Mouse (Mus musculus) stomach, postnatal 0 days (tissue): ENCODE data around the gene Trappc12. TPM values are rescaled to one million over a fixed set of nuclear protein-coding genes. Genes with fewer than 3 reads are reported as not detected.
A peak's percentile ranks its signal among the peaks of the same experiment; 100 is the strongest.

Source experiments
- ATAC-seq: fragments of 200-750 bp; cut with Nextera tagmentation; 2 replicates; pipeline ENCODE4 v1.8.0; 2017; ENCODE audit not compliant: low FRiP score, low TSS enrichment
- DNase-seq: peaks from one replicate; pipeline ENCODE4 v3.0.0-alpha.2; 2016; ENCODE audit warnings: low spot score
- H3K27ac ChIP-seq: fragments of 300-500 bp; sonication (generic); replicated peaks from 2 replicates; pipeline ENCODE4 v1.5.1; 2014; ENCODE audit warnings: mild to moderate bottlenecking, control low read depth
- H3K27me3 ChIP-seq: fragments of 300-500 bp; sonication (generic); 2 replicates; pipeline ENCODE4 v1.6.1; 2014; ENCODE audit warnings: low read length; ENCODE audit not compliant: control insufficient read depth, insufficient read depth
- H3K36me3 ChIP-seq: fragments of 300-500 bp; sonication (generic); 2 replicates; pipeline ENCODE4 v1.6.1; 2014; ENCODE audit warnings: low read length, mixed read lengths; ENCODE audit not compliant: control insufficient read depth, insufficient read depth
- H3K4me1 ChIP-seq: fragments of 300-500 bp; sonication (generic); replicated peaks from 2 replicates; pipeline ENCODE4 v1.6.1; 2014; ENCODE audit warnings: antibody characterized with exemption; ENCODE audit not compliant: control insufficient read depth, insufficient read depth
- H3K4me2 ChIP-seq: fragments of 300-500 bp; sonication (generic); replicated peaks from 2 replicates; pipeline ENCODE4 v1.6.1; 2014; ENCODE audit warnings: low read depth, mild to moderate bottlenecking, control low read depth, moderate library complexity
- H3K4me3 ChIP-seq: fragments of 300-500 bp; sonication (generic); 2 replicates; pipeline ENCODE4 v1.5.1; 2014; ENCODE audit warnings: low read depth, low read length, control low read depth
- H3K9ac ChIP-seq: fragments of 300-500 bp; sonication (generic); 2 replicates; pipeline ENCODE4 v1.6.1; 2014; ENCODE audit warnings: mild to moderate bottlenecking, low read length, control low read depth, mixed read lengths
- H3K9me3 ChIP-seq: fragments of 300-500 bp; sonication (generic); 2 replicates; pipeline ENCODE4 v1.6.1; 2016; ENCODE audit warnings: low read length; ENCODE audit not compliant: control insufficient read depth
- CTCF ChIP-seq: IDR thresholded peaks from 2 replicates; pipeline ENCODE4 v1.5.1; 2016; ENCODE audit warnings: antibody characterized with exemption, low read depth, mild to moderate bottlenecking, moderate library complexity
- EP300 ChIP-seq: optimal IDR thresholded peaks from 2 replicates; pipeline ENCODE3; 2016; ENCODE audit warnings: antibody characterized with exemption
- WGBS: fragments of 180-500 bp; shearing (Covaris S2); extraction: QIAGEN DNeasy Blood & Tissue Kit; methylation state at CpG from one replicate; pipeline ENCODE4 v1.1.7; 2014; 5-methylcytosine and 5-hydroxymethylcytosine counted together
- polyA plus RNA-seq: library from polyadenylated mRNA; unstranded; fragments of >200 nt; fragmentation: Nextera tagmentation; extraction: Ambion mirVana; gene quantifications from 2 replicates; pipeline ENCODE4 v1.2.1, GENCODE M21; 2015

Trappc12 gene
- 16.6 and 16.7 TPM in 2 replicates for polyA plus RNA-seq

DNA sequence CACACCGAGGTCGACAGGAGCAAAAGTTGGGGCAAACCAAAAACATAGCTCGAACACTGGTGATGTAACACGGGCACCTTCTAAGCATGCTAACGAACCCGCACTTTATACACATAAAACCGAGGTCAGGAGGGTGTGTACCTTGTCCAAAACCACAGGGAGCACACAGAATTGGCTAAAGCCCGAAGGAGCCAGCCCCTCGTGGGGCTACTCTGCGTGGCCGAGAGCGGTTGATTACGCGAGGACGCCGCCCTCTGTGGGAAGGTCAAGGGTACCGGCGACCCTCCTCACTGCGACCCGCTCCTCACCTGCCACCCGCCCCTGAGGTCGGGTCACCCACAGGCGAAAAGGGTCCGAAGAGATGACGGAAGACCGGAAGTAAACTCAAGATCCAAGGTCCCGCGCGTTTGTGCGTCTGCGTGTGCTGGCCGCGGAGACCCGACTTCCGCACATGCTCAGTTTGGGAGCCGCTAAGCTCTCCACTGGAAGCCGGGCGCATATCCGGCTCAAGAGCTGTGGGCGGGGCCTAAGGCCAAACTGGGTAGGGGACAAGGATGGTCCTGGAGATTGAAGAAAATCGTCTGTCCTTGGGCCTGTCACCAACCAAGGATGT lies at the start of gene Trappc12:
Trappc12 (minus strand) TSS at position 452 of the 613 bp plus-strand sequence.
- Histone ChIP-seq H3K36me3 (peaks cover 6% of the 10 kb centered on the region; the same call in 1 of the 2 replicates), H3K4me2 (peak within 1 kb of the TSS; percentile 93), H3K4me1 (no peaks in the 10 kb centered on the region; the same call in 1 of the 2 replicates), H3K9ac (peak within 1 kb of the TSS; percentile 84), H3K4me3 (peak within 1 kb of the TSS; percentile 78), H3K27ac (peak within 1 kb of the TSS; percentile 63; the same call in 1 of the 2 replicates), H3K9me3 (no peaks in the 10 kb centered on the region), H3K27me3 (no peaks in the 10 kb centered on the region)
- ATAC-seq (peak; percentile 93), DNase-seq (peak; percentile 90)
- TF ChIP-seq EP300 (no peak), CTCF (0 out of 2 replicates have a peak, but pooled peaks have one; percentile 2)
- WGBS: under 1% methylated on average over 41 of the region's 41 CpGs

DNA sequence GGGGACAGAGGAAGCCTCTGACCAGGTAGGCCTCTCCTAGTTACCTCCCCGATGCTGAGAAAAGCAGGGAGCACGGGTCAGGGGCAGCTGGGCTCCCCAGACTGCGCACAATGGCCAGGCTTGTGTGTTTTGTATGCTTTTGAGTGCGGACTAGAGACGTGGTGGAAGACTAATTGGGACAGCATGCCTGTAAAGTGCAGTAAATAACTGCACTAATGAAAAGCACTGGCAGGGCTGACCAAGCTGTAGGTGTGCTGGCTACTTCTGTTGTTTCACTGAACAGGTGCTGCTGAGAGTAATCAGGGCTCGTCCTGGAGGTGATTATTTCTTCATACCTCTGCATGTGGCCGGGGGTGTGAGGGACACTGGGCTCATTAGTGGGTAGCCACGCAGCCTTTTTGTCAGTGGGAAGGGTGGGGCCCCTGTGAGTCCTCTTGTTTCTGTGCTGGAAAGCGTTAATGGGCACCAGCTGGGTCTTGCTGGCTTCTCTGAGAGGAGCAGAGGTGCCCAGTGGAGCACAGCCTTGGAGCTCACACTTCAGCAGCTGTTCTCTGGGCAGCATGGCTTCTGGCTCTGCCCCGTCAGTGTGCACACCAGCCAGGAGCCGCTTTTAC lies 49.6 kb upstream of the Trappc12 start:
- 63% methylated on average over 11 of the region's 11 CpGs for WGBS
- Histone ChIP-seq H3K9ac (no peak overlapping the region), H3K27ac (no peak overlapping the region), H3K4me1 (0 out of 2 replicates have a peak, but pooled peaks cover 2% of the 10 kb centered on the region), H3K4me2 (no peak overlapping the region), H3K4me3 (no peak overlapping the region), H3K36me3 (no peaks in the 10 kb centered on the region), H3K27me3 (no peaks in the 10 kb centered on the region), H3K9me3 (no peaks in the 10 kb centered on the region)
- no peak for DNase-seq
- no peak for ATAC-seq
- TF ChIP-seq EP300: no peak
- TF ChIP-seq CTCF: no peak

DNA sequence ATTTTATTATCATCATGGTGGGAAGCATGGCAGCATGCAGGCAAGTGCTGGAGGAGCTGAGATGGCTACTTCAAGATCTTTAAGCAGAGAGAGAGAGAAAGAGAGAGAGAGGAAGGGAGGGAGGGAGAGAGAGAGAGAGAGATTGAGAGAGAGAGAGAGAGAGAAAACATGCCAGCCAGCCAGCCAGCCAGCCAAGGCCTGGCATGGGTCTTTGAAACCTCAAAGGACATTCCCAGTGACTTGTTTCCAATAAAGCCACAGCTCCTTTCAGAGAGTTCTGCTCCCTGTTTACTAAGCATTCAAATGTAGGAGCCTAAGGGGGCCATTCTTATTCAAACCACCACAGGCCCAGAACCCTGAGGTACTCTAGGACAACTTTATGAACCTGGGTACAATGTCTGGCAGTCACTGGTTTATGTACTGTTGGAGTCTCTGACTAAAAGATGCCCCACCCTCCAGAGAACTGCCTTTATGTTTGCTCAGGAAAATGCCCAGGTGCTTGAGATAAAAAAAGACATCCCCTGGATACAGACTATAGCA lies 46.7 kb upstream of the Trappc12 start:
- Histone ChIP-seq H3K9me3 (no peaks in the 10 kb centered on the region), H3K27me3 (no peaks in the 10 kb centered on the region), H3K36me3 (no peaks in the 10 kb centered on the region), H3K4me3 (no peak overlapping the region), H3K27ac (no peak overlapping the region), H3K9ac (no peak overlapping the region), H3K4me2 (no peak overlapping the region), H3K4me1 (no peaks in the 10 kb centered on the region)
- DNase-seq: no peak
- ATAC-seq: no peak
- TF ChIP-seq EP300: no peak
- TF ChIP-seq CTCF: no peak

DNA sequence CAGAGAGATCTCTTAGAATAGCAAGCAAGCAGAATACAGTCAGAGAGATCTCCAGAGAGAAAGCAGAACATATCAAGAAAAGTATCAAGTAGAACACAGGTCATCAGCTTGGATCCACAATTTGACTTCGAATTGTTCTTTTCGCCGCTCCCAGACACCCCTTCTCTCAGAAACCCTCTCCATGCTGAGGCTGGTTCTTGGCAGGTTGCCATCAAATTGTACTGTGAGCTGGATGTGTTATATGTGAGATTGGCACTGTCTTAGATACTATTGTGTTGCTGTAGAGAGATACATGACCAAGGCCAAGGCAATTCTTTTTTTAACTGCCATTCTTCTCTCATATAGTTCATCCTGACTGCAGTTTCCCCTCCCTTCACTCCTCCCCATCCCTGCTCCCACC lies 44.8 kb upstream of the Trappc12 start:
- no peak overlapping the region for H3K27ac ChIP-seq
- H3K36me3 ChIP-seq: no peaks in the 10 kb centered on the region
- DNase-seq (no peak), ATAC-seq (no peak)
- H3K27me3 ChIP-seq: no peaks in the 10 kb centered on the region
- no peak overlapping the region for H3K4me3 ChIP-seq
- no peak overlapping the region for H3K9ac ChIP-seq
- no peaks in the 10 kb centered on the region for H3K9me3 ChIP-seq
- no peak overlapping the region for H3K4me2 ChIP-seq
- H3K4me1 ChIP-seq: no peaks in the 10 kb centered on the region
- no peak for TF ChIP-seq EP300
- no peak for TF ChIP-seq CTCF
- 83% methylated on average over 3 of the region's 3 CpGs for WGBS

DNA sequence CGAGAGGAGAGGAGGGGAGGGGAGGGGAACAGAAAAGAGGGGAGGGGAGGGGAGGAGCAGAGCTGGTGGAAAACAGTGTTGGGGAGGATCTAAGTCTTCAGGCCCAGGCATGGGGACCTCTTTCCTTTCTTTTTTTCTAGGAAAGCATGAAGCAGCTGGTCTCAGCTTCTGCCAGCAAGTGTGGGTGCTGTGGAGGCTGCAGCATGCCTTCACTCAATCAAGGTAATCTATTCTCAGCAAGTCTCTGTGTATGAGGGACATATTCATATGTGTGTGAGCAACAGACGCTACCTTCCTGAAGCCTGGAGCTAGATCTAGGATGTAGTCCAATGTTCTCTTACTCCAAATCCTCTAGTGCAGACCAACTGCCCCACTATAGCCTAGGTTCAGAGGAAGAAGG lies 43.4 kb upstream of the Trappc12 start:
- 65% methylated on average over 2 of the region's 2 CpGs for WGBS
- H3K27ac ChIP-seq: no peak overlapping the region
- TF ChIP-seq CTCF (no peak), EP300 (no peak)
- H3K9ac ChIP-seq: no peak overlapping the region
- no peaks in the 10 kb centered on the region for H3K27me3 ChIP-seq
- H3K36me3 ChIP-seq: no peaks in the 10 kb centered on the region
- no peak overlapping the region for H3K4me2 ChIP-seq
- DNase-seq (no peak), ATAC-seq (no peak)
- no peaks in the 10 kb centered on the region for H3K4me1 ChIP-seq
- no peaks in the 10 kb centered on the region for H3K9me3 ChIP-seq
- no peak overlapping the region for H3K4me3 ChIP-seq

DNA sequence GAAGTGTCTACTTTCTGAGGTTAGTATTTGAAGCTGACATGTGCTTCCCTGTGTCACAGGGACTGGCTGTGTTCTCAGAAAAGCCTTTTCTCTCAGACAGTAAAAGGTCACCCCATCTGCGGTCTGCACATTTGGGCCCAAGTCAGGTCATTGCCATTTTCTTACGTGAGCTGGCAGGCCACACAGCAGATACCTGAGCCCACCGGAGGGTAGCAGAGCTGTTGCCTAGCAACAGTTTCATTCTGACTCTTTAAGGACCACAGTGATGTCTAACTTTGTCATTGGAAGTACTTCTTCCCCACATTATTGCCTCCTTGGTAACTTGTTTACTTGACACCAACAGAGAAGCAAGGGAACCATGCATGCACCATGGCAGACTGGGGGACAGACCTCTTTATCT lies 42.3 kb upstream of the Trappc12 start:
- H3K27ac ChIP-seq: no peak overlapping the region
- H3K4me1 ChIP-seq: no peaks in the 10 kb centered on the region
- ATAC-seq (no peak), DNase-seq (no peak)
- no peak overlapping the region for H3K9ac ChIP-seq
- no peaks in the 10 kb centered on the region for H3K27me3 ChIP-seq
- 71% methylated on average over 3 of the region's 3 CpGs for WGBS
- H3K9me3 ChIP-seq: no peaks in the 10 kb centered on the region
- no peak overlapping the region for H3K4me2 ChIP-seq
- TF ChIP-seq EP300 (no peak), CTCF (no peak)
- no peak overlapping the region for H3K4me3 ChIP-seq
- H3K36me3 ChIP-seq: no peaks in the 10 kb centered on the region
